In the genomic region with DNA sequence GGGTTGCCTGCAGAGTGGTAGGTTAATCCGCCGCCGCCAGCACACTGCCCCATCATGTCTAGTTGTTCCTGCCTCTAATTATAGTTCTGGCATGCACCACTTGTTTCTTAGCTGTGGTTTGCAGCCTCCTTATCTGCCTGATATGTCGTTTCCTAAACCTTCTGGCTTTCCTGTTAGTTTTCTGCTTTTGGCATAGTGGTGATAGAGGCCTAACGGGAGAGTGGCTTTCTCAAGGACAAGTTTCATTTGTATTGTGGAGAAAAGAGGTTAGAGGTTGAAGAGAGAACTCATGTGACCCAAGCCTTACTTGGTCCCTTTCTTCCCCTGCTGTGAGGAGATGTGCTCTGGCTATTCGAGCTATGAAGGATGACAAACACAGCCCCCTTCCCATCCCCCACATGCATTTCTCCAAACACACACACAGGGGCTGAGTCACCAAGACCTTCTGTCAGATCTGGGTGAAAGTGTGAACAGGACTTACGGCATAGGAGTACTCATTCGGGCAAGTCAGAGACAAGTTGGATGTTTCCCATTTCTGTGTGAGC, we compare ENCODE assay signal across 14 mouse cellular contexts. TPM values are rescaled to one million over a fixed set of nuclear protein-coding genes. Genes with fewer than 3 reads are reported as not detected.
DNase-seq lines count a peak whose midpoint lies in the region; ATAC-seq lines count a peak whose summit lies in the region.
"Had no signal": no experiment of that assay in that cellular context is flagged by ENCODE, and none has a peak within 500 bp of the region (broad histone marks: within the 10 kb centered on the region; RNA-seq: fewer than 3 reads in every experiment).

No protein-coding gene starts in this region.

- H3K36me3 ChIP-seq in midbrain, embryonic 16.5 days (ENCODE audit: control insufficient read depth, insufficient read depth, low read length): peaks cover 3% of the 10 kb centered on the region; the same call in 1 of the 2 replicates
- H3K36me3 ChIP-seq in midbrain, embryonic 15.5 days (replicated peaks): 0 out of 2 replicates have a peak, but pooled peaks cover 4% of the 10 kb centered on the region
- H3K36me3 ChIP-seq: embryonic facial prominence, embryonic 15.5 days; G1E had no signal

- peak; percentile 23 for DNase-seq in ovary, adult 18-20 months (ENCODE audit: low spot score)
- DNase-seq in ovary, postnatal 10 days (ENCODE audit: low spot score): no peak
- DNase-seq in heart, postnatal 10 days: peak; percentile 38 to 48
- DNase-seq in thymus, postnatal 0 days (ENCODE audit: low spot score): no peak
- DNase-seq: kidney, postnatal 36 days; thymus, postnatal 25 days had no signal

- no peak overlapping the region for H3K4me3 ChIP-seq in brown adipose tissue, adult 24 weeks (ENCODE audit: insufficient read depth, low read depth, low read length)
- no peak overlapping the region for H3K4me3 ChIP-seq in midbrain, embryonic 16.5 days (ENCODE audit: low read depth, low read length)
- H3K4me3 ChIP-seq in midbrain, embryonic 15.5 days: no peak overlapping the region
- H3K4me3 ChIP-seq: embryonic facial prominence, embryonic 15.5 days; neural tube, embryonic 12.5 days had no signal

- H3K27ac ChIP-seq in brown adipose tissue, adult 24 weeks (replicated peaks; ENCODE audit: low read depth, low read length): peak overlapping the region; percentile 12
- H3K27ac ChIP-seq in midbrain, embryonic 16.5 days (ENCODE audit: low read length): no peak overlapping the region
- no peak overlapping the region for H3K27ac ChIP-seq in midbrain, embryonic 15.5 days
- H3K27ac ChIP-seq: embryonic facial prominence, embryonic 15.5 days; hindbrain, postnatal 0 days; neural tube, embryonic 12.5 days had no signal

- ATAC-seq in megakaryocyte-erythroid progenitor cell, adult 5-6 weeks (replicated peaks; ENCODE audit: low FRiP score, low TSS enrichment, poor library complexity, severe bottlenecking): peak; percentile 90
- ATAC-seq in midbrain, embryonic 16.5 days: no peak
- no peak for ATAC-seq in midbrain, embryonic 15.5 days (replicated peaks)
- ATAC-seq: hindbrain, postnatal 0 days had no signal

- H3K4me1 ChIP-seq in brown adipose tissue, adult 24 weeks (ENCODE audit: control insufficient read depth, insufficient read depth, insufficient read length, low read length): peaks cover 4% of the 10 kb centered on the region; the same call in 1 of the 2 replicates
- no peaks in the 10 kb centered on the region for H3K4me1 ChIP-seq in midbrain, embryonic 16.5 days (ENCODE audit: control insufficient read depth, insufficient read depth, low read length)
- H3K4me1 ChIP-seq in midbrain, embryonic 15.5 days: no peaks in the 10 kb centered on the region
- H3K4me1 ChIP-seq: embryonic facial prominence, embryonic 15.5 days; neural tube, embryonic 12.5 days had no signal

- H3K27me3 ChIP-seq in midbrain, embryonic 16.5 days (ENCODE audit: control insufficient read depth, insufficient read depth, low read depth, low read length): no peaks in the 10 kb centered on the region
- H3K27me3 ChIP-seq in midbrain, embryonic 15.5 days (replicated peaks): no peaks in the 10 kb centered on the region
- H3K27me3 ChIP-seq: embryonic facial prominence, embryonic 15.5 days; neural tube, embryonic 12.5 days had no signal

- no peaks in the 10 kb centered on the region for H3K9me3 ChIP-seq in midbrain, embryonic 16.5 days (replicated peaks; ENCODE audit: control insufficient read depth, low read length, poor library complexity, severe bottlenecking)
- no peaks in the 10 kb centered on the region for H3K9me3 ChIP-seq in midbrain, embryonic 15.5 days
- H3K9me3 ChIP-seq: embryonic facial prominence, embryonic 15.5 days; G1E; neural tube, embryonic 12.5 days had no signal

- intact Hi-C loops in heart, postnatal 10 days (cut with DNase I): loop anchor here (2.0 kb wide), 1 partner anchor 33 kb away; no protein-coding TSS in a partner anchor

- no peak overlapping the region for H3K4me2 ChIP-seq in midbrain, embryonic 16.5 days (ENCODE audit: low read length)
- H3K4me2 ChIP-seq in midbrain, embryonic 15.5 days: no peak overlapping the region
- H3K4me2 ChIP-seq: embryonic facial prominence, embryonic 15.5 days; neural tube, embryonic 12.5 days had no signal

- H3K9ac ChIP-seq in midbrain, embryonic 16.5 days (ENCODE audit: low read depth, low read length): no peak overlapping the region
- H3K9ac ChIP-seq in midbrain, embryonic 15.5 days: no peak overlapping the region
- H3K9ac ChIP-seq: embryonic facial prominence, embryonic 15.5 days; neural tube, embryonic 12.5 days had no signal

- 86% methylated on average over 8 of the region's 8 CpGs for WGBS in midbrain, embryonic 16.5 days
- WGBS in midbrain, embryonic 15.5 days: 86% methylated on average over 8 of the region's 8 CpGs

RNA-seq across cellular contexts. Expression of gene Gpr171, which starts 12.4 kb away (rescaled TPM):
- polyA plus RNA-seq in brown adipose tissue, adult 24 weeks (2012; ENCODE audit: insufficient read depth, insufficient read length, missing spikeins): 0.50 TPM in 1 of 2 replicates, not detected in the other
- not detected for total RNA-seq in heart, postnatal 10 days (2021)
- total RNA-seq in megakaryocyte-erythroid progenitor cell, adult 5-6 weeks (2014; fragmentation: Nextera tagmentation): 0.83 and 2.6 TPM in 2 replicates
- total RNA-seq in megakaryocyte-erythroid progenitor cell, adult 5-6 weeks (2017): 3.4 and 7.8 TPM in 2 replicates
- 1.2 and 1.5 TPM in 2 replicates for polyA plus RNA-seq in midbrain, embryonic 16.5 days (2015; fragmentation: Nextera tagmentation; extraction: Ambion mirVana)
- polyA plus RNA-seq in midbrain, embryonic 15.5 days (2015; fragmentation: Nextera tagmentation; extraction: Ambion mirVana): 1.1 and 1.4 TPM in 2 replicates
- polyA plus RNA-seq in thymus, postnatal 0 days (2015; fragmentation: Nextera tagmentation; extraction: Ambion mirVana): 26.4 and 27.8 TPM in 2 replicates
- total RNA-seq: hindbrain, postnatal 0 days had no signal
- polyA plus RNA-seq: G1E had no signal

RNA-seq across cellular contexts. Expression of gene P2ry14, which starts 39.4 kb away (rescaled TPM):
- polyA plus RNA-seq in brown adipose tissue, adult 24 weeks (2012; ENCODE audit: insufficient read depth, insufficient read length, missing spikeins): 0.92 and 1.3 TPM in 2 replicates
- 1 to 10 TPM; 6.0 to 6.7 TPM for total RNA-seq in heart, postnatal 10 days (2021)
- total RNA-seq in megakaryocyte-erythroid progenitor cell, adult 5-6 weeks (2014; fragmentation: Nextera tagmentation): 1.0 TPM in 1 of 2 replicates, not detected in the other
- 0.23 and 15.0 TPM in 2 replicates for total RNA-seq in megakaryocyte-erythroid progenitor cell, adult 5-6 weeks (2017)
- polyA plus RNA-seq in midbrain, embryonic 16.5 days (2015; fragmentation: Nextera tagmentation; extraction: Ambion mirVana): 4.0 and 4.7 TPM in 2 replicates
- 4.0 TPM in 2 replicates for polyA plus RNA-seq in midbrain, embryonic 15.5 days (2015; fragmentation: Nextera tagmentation; extraction: Ambion mirVana)
- 6.9 and 7.3 TPM in 2 replicates for polyA plus RNA-seq in thymus, postnatal 0 days (2015; fragmentation: Nextera tagmentation; extraction: Ambion mirVana)
- polyA plus RNA-seq: G1E had no signal

Comparison
In these comparisons a context has a peak if more than half of its experiments do, and no peak if none do; other contexts are left out.
1. DNase-seq: peak in ovary, adult 18-20 months (single experiment) and heart, postnatal 10 days (2 of 2); none in ovary, postnatal 10 days (single experiment) and thymus, postnatal 0 days (single experiment).
2. RNA of gene Gpr171, which starts 12.4 kb away (polyA plus RNA-seq): 26.4 to 27.8 TPM in thymus, postnatal 0 days; 1.1 to 1.4 TPM in midbrain, embryonic 15.5 days, 1.2 to 1.5 TPM in midbrain, embryonic 16.5 days and 0.50 TPM in brown adipose tissue, adult 24 weeks; every median in the first group is over 10 times any median in the second.